Mouse (Mus musculus) C3H10T1/2 (cell line): ENCODE measurements around the gene Nudt3. TPM values are rescaled to one million over a fixed set of nuclear protein-coding genes. Genes with fewer than 3 reads are reported as not detected.

Experiments
- polyA plus RNA-seq, 2 experiments: library from polyadenylated mRNA; unstranded; fragments of >200 nt; fragmentation: generic; extraction: Trizol; gene quantifications; one replicate each; pipeline ENCODE4 v1.2.1; 2012; ENCODE audit warnings: missing spikeins in 2 of 2

Nudt3 gene
- polyA plus RNA-seq: 100 to 1,000 TPM in 1 of 2 experiments, 10 to 100 TPM in 1; 98.8 to 115 TPM

DNA sequence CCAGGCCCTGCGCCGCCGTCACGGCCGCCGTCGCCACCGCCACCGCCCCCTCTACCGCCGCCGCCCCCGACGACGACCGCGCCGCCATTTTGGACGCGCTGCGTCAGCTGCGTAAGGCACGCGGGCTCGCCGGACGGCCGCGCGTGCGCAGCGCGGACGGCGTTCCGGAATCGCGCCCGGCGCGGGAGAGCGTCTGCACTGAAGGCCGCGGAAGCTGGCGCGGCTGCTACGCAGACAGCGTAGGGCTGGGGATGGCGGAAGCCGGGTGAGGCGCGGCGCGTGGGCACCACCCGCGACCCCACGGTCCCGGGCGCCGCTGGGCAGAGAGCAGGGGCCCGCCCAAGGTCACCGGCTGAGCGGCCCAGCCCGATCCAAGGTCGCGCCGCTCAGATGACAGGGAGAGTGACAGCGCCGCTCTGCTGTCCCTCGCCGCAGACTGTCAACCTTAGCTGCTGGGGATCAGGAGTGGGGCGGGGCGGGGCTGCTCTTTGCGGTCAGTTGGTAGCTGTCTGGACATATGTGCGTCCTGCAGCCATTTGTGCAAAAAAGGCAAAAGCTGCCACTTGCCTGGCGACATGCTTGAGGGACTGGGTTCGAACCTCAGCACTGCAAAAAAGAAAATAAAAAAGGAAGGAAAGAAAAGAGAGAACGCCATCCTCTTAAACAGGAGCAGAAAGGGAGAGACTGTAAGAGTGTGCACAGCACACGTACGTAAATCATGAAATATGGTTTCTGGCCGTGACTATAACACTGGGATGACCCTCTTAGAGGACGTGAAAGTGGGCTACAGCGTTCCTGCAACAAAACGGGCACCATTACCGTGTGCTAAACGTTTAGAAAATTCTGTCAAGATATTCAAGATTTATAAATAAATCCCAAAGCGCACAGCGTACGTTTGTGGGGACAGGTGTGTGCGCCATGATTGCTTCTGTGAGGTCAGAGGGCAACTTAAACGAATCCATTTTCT, at the start of gene Nudt3:
Nudt3 (minus strand) TSS at position 136 of the 967 bp plus-strand sequence.

DNA sequence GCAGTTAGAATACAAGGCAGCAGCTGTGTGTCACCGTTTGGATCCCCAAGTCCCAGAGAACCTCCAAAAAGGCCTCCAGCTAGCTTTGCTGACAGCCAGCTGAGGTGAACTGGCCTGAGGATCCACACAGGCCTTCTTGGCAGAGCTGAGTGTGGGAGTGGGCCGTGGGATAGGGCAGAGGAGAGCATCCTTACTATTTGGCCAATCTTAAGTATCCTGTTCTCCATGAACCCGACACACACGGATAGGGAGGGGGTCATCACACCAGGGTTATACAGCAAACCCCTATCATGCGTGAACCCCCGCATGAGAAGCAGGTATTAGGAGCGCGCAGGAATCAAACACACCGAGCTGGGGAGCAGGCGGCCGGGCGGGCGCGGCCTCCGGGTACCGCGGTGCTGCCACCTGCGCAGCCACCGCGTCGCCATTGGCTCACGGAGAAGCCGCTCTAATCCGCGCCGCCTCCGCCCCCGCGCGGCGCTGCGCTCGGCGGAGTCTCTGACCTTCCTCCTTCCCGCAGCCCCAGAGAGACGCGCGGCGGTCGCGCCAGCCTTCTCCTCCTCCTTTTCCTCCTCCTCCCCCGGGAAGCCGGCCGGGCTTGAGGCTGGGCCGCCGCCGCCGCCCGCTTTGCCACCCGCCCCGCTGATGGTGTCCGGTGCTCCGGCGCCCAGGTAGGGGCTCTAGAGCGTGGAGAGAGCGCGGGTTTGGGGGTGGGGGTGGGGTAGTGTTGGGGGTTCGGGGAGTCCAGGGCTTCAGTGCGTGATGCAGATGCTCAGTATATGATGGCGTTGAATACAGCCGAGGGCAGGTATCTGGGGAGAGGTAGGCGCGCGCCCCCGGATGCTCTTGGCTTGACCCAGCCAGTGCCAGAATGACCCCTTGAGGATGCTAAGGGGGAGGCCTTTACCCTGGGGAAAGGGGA, 32.1 kb upstream of the Nudt3 start, which contains the start of gene Pacsin1:
Pacsin1 (plus strand) TSS at position 421 of the 922 bp plus-strand sequence.

DNA sequence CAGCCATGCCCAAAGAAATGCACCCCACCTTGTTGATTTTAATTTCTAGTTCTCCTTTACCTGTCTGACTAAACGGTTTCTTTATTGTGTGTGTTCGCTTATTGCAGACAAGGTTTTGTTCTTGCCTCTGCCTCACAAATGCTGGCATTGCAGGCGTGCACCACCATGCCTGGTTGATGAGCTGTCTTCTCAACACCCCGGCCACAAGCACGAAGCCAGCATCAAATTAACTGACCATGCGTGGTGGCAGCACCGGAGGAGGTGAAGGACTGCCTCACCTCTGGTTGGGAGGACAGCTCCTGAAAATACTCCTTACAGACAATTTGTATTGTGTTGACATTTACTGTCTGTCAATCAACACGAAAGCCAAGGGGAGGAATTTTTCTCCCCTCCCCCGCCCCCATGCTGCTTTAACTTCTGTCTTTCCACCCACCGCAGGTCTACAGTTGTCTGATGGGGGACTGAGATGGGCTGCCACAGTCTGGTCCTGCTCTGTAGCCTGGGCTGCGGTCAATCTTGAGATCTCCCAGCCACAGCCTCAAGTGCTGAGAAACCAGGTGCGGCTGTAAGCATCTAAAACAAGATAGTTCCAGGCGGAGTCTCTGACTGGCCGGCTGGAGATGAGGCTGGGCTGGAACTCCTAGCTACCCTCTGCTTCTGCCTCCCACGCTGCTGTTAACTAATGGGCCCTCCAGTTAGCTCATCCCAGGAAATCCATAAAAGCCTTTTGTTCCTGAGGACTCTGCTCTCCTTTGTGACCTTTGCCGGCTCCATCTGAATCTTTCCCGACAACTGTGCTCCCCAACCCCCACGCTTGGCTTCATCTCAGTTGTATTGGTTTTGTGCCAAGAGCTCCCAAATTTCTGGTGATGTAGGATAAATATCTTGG, 13.1 kb upstream of the Nudt3 start, which contains the start of gene Rps10:
Rps10 (minus strand) TSS at position 538 of the 889 bp plus-strand sequence.

DNA sequence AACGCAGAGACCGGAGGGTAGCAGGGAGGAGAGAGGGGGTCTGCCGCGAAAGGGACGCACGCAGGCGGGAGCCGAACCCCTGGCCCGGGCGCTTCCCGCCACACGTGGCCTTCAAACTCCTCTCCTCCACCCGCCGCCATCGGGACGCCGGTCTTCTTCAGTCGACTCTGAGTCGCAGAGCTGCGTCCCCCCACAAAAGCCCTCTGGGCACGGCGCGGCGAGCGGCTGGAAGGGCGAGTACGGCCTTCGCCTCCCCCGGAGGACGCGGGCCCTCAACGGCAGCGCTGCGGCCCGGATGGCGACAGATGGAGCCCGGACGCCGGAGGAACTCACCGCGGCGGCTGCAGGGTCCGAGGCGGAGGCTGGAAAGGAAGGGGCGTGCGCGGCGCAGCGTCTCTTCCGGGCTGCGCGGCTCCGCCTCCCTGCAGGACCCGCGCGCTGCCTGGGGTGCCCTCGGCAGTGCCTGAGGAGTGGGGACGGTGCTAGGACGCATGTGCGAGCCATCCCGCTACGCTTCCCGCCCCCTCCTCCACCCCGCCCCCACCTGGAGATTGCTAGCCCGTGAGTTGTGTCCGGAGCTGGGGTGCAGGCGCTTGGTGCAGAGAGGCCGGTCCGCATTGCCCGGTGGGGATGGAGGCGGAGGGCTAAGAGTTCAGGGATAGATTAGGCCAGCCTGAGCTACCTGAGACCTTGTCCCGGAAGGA, 11.7 kb upstream of the Nudt3 start, which contains the start of gene RPS10-NUDT3:
RPS10-NUDT3 (minus strand) TSS at position 352 of the 704 bp plus-strand sequence.

DNA sequence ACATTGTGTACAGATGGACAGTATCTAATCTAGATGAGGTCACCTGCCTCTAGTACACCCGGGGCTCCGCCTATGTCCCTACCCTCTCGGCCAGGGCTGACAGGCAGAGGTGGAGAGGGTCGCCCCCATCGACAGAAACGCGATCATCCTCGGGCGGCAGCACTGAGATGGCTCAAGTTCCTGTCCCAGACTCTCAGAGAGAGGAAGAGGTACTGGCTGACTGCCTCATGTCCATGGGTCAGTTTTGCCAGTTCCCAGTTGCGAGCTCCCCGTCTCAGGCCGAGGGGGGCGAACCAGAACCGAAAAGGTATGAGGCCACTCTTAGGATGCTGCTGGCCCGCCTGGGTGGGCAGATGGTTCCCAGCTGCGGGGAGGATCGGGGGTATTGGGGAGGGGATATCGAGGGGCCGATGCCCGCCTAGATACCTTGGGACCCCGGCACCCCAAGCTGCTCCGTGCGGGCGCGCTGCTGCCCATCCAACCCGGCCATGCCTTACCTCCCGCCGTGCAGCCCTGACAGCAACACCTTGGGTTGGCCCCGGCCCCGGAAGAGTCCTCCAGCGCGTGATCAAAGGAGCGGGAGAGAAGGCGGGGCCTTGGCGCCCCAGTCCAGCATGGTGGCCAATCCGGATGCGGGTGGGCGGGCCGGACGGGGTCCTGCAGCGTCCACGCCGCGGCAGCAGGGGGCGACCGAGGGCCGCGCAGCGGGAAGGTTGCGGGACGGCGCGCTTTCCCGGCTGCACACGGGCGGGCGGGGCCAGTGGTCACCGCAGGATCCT, 57.9 kb downstream of the Nudt3 start, which contains the start of gene AI413582:
AI413582 (minus strand) TSS at position 594 of the 779 bp plus-strand sequence.

DNA sequence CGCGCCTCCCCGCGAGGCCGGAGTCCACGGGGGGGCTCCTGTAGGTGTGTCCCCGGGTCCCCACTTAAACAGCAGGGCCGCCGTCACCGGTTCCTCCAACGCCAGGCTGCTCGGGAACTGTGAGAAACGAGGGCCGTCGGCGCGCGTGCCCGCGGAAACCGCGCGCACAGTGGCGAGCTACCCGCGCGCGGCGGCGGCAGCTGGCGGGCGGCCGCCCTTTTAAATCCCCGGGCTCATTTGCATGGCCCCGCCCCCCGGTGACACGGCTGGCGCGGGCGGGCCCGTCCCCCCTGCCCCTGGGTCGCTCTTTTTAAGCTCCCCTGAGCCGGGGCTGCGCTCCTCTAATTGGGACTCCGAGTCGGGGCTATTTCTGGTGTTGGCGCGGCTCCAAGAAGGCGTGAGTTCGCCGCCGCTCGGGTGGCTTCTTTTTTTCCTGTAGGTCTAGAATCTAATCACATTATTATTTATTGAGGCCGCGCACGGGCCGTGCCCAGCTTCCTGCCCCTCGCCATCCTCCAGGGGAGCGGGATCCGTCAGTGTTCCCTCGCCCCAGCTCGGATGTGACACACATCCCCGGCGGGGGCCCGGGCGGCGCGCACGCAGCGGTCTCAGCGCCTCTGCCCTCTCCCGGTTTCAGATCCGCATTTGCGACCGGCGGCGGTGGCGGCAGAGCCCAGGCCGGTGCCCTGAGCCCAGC, 66.8 kb downstream of the Nudt3 start, which contains the start of gene Hmga1:
Hmga1 (plus strand) TSS at position 183 of the 697 bp plus-strand sequence.

Other genes with a start within 250 kb of the Nudt3 start
- under 1 TPM in 1 of 2 experiments, not detected in 1; 0.01 TPM for gene Grm4, start 102.1 kb downstream of the Nudt3 start, polyA plus RNA-seq
- gene Hmga1, start 67.0 kb downstream of the Nudt3 start, polyA plus RNA-seq: 100 to 1,000 TPM in 1 of 2 experiments, 10 to 100 TPM in 1; 34.8 to 687 TPM
- 10 to 100 TPM; 39.7 to 77.1 TPM for gene AI413582, start 57.7 kb downstream of the Nudt3 start, polyA plus RNA-seq
- not detected for gene RPS10-NUDT3, start 11.7 kb upstream of the Nudt3 start, polyA plus RNA-seq
- 1,000 to 10,000 TPM; 5,609 to 9,497 TPM for gene Rps10, start 13.2 kb upstream of the Nudt3 start, polyA plus RNA-seq
- under 1 TPM in 1 of 2 experiments, not detected in 1; 0.14 TPM for gene Pacsin1, start 32.0 kb upstream of the Nudt3 start, polyA plus RNA-seq
- under 1 TPM; 0.08 to 0.18 TPM for gene Spdef, start 105.5 kb upstream of the Nudt3 start, polyA plus RNA-seq
- 10 to 100 TPM; 39.4 to 78.3 TPM for gene D17Wsu92e, start 197.2 kb upstream of the Nudt3 start, polyA plus RNA-seq
- 100 to 1,000 TPM; 342 to 372 TPM for gene Snrpc, start 214.7 kb upstream of the Nudt3 start, polyA plus RNA-seq
- gene Uhrf1bp1, start 232.9 kb upstream of the Nudt3 start, polyA plus RNA-seq: 1 to 10 TPM; 1.7 to 4.1 TPM